Mouse (Mus musculus) lung, embryonic 14.5 days (tissue): Measurements from ENCODE around the gene Timp2. TPM values are rescaled to one million over a fixed set of nuclear protein-coding genes. Genes with fewer than 3 reads are reported as not detected.
A peak's percentile ranks its signal among the peaks of the same experiment; 100 is the strongest.

Source experiments
- ATAC-seq: fragments of 200-750 bp; cut with Nextera tagmentation; 2 replicates; pipeline ENCODE4 v1.8.0; 2017; ENCODE audit warnings: mild to moderate bottlenecking, moderate TSS enrichment, moderate library complexity; ENCODE audit not compliant: insufficient read depth
- DNase-seq: peaks from one replicate; pipeline ENCODE4 v3.0.0-alpha.2; 2015
- H3K27ac ChIP-seq: fragments of 300-500 bp; sonication (generic); 2 replicates; pipeline ENCODE4 v1.5.1; 2014; ENCODE audit warnings: low read depth, mild to moderate bottlenecking, moderate library complexity
- H3K27me3 ChIP-seq: fragments of 300-500 bp; sonication (generic); 2 replicates; pipeline ENCODE4 v1.6.1; 2014; ENCODE audit warnings: low read length, control low read depth; ENCODE audit not compliant: insufficient read depth
- H3K36me3 ChIP-seq: fragments of 300-500 bp; sonication (generic); 2 replicates; pipeline ENCODE4 v1.6.1; 2014; ENCODE audit warnings: control low read depth; ENCODE audit not compliant: insufficient read depth
- H3K4me1 ChIP-seq: fragments of 300-500 bp; sonication (generic); 2 replicates; pipeline ENCODE4 v1.6.1; 2014; ENCODE audit warnings: antibody characterized with exemption, control low read depth; ENCODE audit not compliant: insufficient read depth
- H3K4me2 ChIP-seq: fragments of 300-500 bp; sonication (generic); 2 replicates; pipeline ENCODE4 v1.6.1; 2014; ENCODE audit warnings: mild to moderate bottlenecking
- H3K4me3 ChIP-seq: fragments of 300-500 bp; sonication (generic); 2 replicates; pipeline ENCODE4 v1.5.1; 2014; ENCODE audit warnings: low read depth, low read length
- H3K9ac ChIP-seq: fragments of 300-500 bp; sonication (generic); 2 replicates; pipeline ENCODE4 v1.6.1; 2014
- H3K9me3 ChIP-seq: fragments of 300-500 bp; sonication (generic); 2 replicates; pipeline ENCODE4 v1.6.1; 2016; ENCODE audit warnings: low read depth, low read length, control low read depth
- CTCF ChIP-seq: IDR thresholded peaks from 2 replicates; pipeline ENCODE4 v1.5.1; 2016; ENCODE audit warnings: antibody characterized with exemption, low read depth
- WGBS: fragments of 180-500 bp; shearing (Covaris S2); extraction: QIAGEN DNeasy Blood & Tissue Kit; methylation state at CpG from one replicate; pipeline ENCODE4 v1.1.7; 2014; 5-methylcytosine and 5-hydroxymethylcytosine counted together
- polyA plus RNA-seq: library from polyadenylated mRNA; unstranded; fragments of >200 nt; fragmentation: Nextera tagmentation; extraction: Ambion mirVana; gene quantifications from 2 replicates; pipeline ENCODE4 v1.2.1, GENCODE M21; 2014

The Timp2 gene
- polyA plus RNA-seq, 1 experiment from 2014 or later: 90.4 TPM

DNA sequence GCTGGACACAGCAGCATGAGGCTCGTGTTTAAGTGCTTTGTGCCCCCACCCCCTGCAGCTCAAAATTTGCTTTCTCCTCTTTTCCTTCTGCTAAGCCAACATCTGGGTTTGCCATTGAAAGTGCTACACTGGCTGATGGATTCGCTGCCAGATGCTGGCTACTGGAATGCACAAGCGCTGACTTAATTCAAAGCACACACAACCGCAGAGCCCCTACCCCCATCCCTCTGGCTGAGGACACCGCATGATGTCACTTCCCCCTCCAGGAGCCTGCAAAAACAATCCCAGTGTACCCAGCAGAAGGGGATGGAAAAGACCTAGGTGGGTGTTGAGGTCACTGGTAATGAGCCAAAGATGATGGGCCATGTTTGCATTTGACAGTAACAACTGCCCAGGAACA is 31.0 kb downstream of the Timp2 start:
- no peak overlapping the region for H3K4me3 ChIP-seq
- peak; percentile 42 for DNase-seq
- 53% methylated on average over 5 of the region's 5 CpGs for WGBS
- H3K9me3 ChIP-seq: no peaks in the 10 kb centered on the region
- no peak for ATAC-seq
- TF ChIP-seq CTCF: no peak
- H3K27me3 ChIP-seq: no peaks in the 10 kb centered on the region
- no peak overlapping the region for H3K27ac ChIP-seq
- peaks cover 13% of the 10 kb centered on the region; the same call in 1 of the 2 replicates for H3K36me3 ChIP-seq
- no peak overlapping the region for H3K9ac ChIP-seq
- H3K4me2 ChIP-seq: no peak overlapping the region
- H3K4me1 ChIP-seq: 0 out of 2 replicates have a peak, but pooled peaks cover 2% of the 10 kb centered on the region

DNA sequence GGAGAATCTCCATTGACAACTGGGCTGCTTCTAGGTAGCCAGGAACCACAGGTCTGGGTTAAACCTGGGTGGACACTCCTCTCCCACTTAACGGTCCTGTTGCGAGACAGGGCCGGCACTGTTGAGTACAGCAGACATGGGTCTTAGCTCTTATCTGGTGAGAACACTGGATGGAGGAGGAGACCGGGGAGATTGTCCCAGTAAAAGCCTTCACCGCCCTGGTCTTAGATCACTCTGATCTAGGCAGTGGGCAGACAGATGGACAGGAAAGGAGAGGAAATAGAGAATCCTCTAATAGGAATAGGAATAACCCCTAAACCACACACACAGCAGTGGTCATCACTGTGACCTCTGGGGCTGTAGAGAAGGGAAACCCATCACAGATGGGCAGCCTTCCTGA is 31.6 kb downstream of the Timp2 start:
- Histone ChIP-seq H3K27ac (no peak overlapping the region), H3K4me1 (0 out of 2 replicates have a peak, but pooled peaks cover 2% of the 10 kb centered on the region), H3K4me3 (no peak overlapping the region), H3K9ac (no peak overlapping the region), H3K27me3 (no peaks in the 10 kb centered on the region), H3K4me2 (no peak overlapping the region), H3K36me3 (peaks cover 19% of the 10 kb centered on the region; the same call in 1 of the 2 replicates), H3K9me3 (no peaks in the 10 kb centered on the region)
- no peak for TF ChIP-seq CTCF
- ATAC-seq (no peak), DNase-seq (no peak)
- WGBS: 76% methylated on average over 5 of the region's 5 CpGs

DNA sequence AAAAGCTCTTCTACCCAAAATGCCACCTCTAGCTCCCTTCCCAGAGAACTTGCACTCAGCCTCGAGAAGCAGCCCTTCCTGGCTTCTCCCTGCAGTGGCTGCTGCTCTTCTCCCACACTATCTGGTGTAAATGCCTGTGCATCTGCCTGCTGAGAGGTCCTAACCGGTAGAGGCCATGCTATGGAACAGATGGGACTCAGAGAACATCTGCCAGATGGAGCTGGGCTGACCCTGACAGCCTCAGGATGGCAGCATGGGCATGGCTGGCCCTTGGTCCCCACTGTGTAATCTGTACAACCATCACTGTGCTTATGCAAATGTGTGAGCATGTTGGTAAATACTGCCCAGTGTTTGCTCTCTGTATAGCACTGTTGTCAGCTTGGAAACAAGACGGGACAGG is 32.9 kb downstream of the Timp2 start:
- 56% methylated on average over 3 of the region's 3 CpGs for WGBS
- no peak for DNase-seq
- no peaks in the 10 kb centered on the region for H3K27me3 ChIP-seq
- 0 out of 2 replicates have a peak, but pooled peaks cover 2% of the 10 kb centered on the region for H3K4me1 ChIP-seq
- H3K9me3 ChIP-seq: no peaks in the 10 kb centered on the region
- H3K36me3 ChIP-seq: peaks cover 25% of the 10 kb centered on the region; the same call in 1 of the 2 replicates
- no peak overlapping the region for H3K9ac ChIP-seq
- no peak overlapping the region for H3K27ac ChIP-seq
- H3K4me3 ChIP-seq: no peak overlapping the region
- TF ChIP-seq CTCF: no peak
- ATAC-seq: no peak
- H3K4me2 ChIP-seq: no peak overlapping the region

DNA sequence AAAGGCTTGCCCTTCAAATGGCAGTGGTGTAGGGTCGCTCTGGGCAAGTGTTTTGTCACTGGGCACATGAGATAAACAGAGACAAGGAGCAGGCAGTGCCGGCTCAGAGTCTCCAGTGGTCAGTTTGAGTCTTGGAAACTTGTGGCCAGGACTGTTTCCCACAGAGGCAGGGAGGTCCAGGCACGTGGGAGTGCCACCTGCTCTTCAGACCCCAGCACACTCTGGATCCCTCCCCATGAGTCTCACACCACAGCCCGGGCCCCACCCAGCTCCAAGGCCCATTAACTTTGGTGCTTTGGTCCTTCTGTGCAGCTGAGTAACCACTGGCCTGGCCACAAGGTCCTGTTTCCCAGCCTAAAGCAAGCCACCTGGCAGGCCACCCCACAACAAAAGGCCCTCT is 33.6 kb downstream of the Timp2 start:
- Histone ChIP-seq H3K36me3 (peaks cover 28% of the 10 kb centered on the region; the same call in 1 of the 2 replicates), H3K27ac (no peak overlapping the region), H3K4me3 (no peak overlapping the region), H3K4me1 (no peaks in the 10 kb centered on the region), H3K9ac (no peak overlapping the region), H3K9me3 (no peaks in the 10 kb centered on the region), H3K4me2 (no peak overlapping the region), H3K27me3 (no peaks in the 10 kb centered on the region)
- DNase-seq (no peak), ATAC-seq (no peak)
- WGBS: 64% methylated on average over 4 of the region's 4 CpGs
- no peak for TF ChIP-seq CTCF

DNA sequence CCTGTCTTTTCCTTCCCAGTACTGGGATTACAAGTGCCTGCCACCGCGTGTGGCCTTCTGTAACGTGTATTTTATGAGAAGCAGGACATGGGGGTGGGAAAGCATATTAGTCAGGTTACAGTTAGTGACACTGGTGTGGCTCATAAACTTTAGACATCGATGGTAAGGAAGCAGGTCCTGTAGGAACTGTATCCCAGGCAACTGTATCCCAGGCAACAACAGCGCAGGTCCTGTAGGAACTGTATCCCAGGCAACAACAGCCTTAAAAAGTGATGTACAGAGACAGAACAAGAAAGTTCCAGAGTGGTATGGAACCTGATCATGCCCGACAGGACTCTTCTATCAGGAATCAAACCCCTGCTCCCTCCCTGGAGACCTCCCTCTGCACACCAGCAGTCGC is 34.0 kb downstream of the Timp2 start:
- Histone ChIP-seq H3K9ac (no peak overlapping the region), H3K4me1 (no peaks in the 10 kb centered on the region), H3K9me3 (no peaks in the 10 kb centered on the region), H3K27me3 (no peaks in the 10 kb centered on the region), H3K4me3 (no peak overlapping the region), H3K4me2 (no peak overlapping the region), H3K27ac (no peak overlapping the region), H3K36me3 (peaks cover 32% of the 10 kb centered on the region; the same call in 1 of the 2 replicates)
- 81% methylated on average over 7 of the region's 7 CpGs for WGBS
- no peak for ATAC-seq
- TF ChIP-seq CTCF: no peak
- no peak for DNase-seq

DNA sequence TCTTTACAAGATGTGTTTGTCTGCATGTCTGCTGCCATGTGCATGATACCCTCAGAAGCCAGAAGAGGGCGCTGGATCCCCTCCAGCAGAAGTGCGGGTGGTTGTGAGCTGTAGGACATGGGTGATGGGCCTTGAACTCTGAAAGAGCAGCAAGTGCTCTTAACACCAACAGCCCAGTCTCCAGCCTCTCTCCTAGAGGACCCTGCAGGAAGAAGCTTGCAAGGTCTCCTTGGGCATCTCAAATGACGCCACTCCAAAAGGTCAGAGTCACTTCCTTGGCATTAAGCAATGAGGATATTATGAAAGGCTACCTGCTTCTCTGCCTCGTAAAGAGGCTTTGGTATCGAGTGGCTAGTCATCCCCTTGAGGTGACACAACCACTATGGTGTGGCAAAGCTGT is 36.9 kb downstream of the Timp2 start:
- Histone ChIP-seq H3K9ac (no peak overlapping the region), H3K9me3 (no peaks in the 10 kb centered on the region), H3K4me2 (no peak overlapping the region), H3K36me3 (peaks cover 39% of the 10 kb centered on the region; the same call in 1 of the 2 replicates), H3K4me3 (no peak overlapping the region), H3K4me1 (no peaks in the 10 kb centered on the region), H3K27ac (no peak overlapping the region), H3K27me3 (no peaks in the 10 kb centered on the region)
- WGBS: 57% methylated on average over 5 of the region's 5 CpGs
- no peak for ATAC-seq
- peak; percentile 57 for DNase-seq
- TF ChIP-seq CTCF: peak; percentile 73

DNA sequence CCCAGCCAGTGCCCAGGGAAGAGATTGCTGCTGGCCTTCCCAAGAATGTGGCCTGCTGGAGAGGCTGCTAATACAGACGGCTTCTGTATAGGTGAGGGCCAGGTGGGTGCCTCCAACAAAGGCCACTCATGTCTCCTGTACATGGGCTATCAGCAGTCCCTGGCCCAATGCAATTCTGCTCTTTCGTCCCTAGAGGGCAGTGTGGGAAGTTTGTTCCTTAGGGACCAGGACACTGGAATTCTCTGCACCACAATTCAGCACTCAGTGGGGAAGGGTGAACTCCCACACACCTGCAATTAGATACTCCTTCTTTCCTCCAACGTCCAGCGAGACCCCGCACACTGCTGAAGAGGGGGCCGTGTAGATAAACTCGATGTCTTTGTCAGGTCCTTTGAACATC is 38.4 kb downstream of the Timp2 start:
- ATAC-seq (no peak), DNase-seq (peak; percentile 89)
- Histone ChIP-seq H3K9ac (no peak overlapping the region), H3K4me1 (no peaks in the 10 kb centered on the region), H3K4me2 (no peak overlapping the region), H3K4me3 (no peak overlapping the region), H3K9me3 (no peaks in the 10 kb centered on the region), H3K27me3 (no peaks in the 10 kb centered on the region), H3K36me3 (peaks cover 40% of the 10 kb centered on the region; the same call in 1 of the 2 replicates), H3K27ac (no peak overlapping the region)
- TF ChIP-seq CTCF: peak; percentile 92
- WGBS: 20% methylated on average over 7 of the region's 7 CpGs

DNA sequence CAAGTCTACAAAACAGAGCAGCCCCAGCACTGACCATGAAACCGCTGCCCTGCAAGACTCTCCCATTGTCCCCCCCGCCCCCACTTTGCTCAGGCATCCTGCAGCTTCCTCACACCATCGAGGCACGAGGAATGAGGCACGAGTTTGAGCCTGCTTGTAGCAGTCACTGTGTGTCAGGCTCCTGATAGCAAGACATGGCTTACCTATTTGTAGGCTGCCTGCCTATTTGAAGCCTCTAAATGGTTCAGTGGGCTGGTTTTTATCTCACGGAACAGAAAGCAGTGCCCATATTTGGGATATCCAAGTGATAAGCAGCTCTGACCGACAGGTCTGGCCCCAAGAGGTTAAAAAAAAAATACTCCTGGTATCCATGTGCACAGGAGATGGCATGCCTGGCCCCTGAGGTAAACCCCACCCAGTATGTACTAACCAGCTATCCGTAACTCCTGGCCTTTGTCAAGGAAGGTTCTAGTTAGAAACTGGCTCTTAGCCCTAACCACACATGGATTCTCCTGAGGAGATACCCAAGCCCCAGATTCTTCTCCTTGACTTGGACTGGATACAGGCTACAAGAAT is 39.2 kb downstream of the Timp2 start:
- ATAC-seq (no peak), DNase-seq (no peak)
- H3K27me3 ChIP-seq: no peaks in the 10 kb centered on the region
- H3K36me3 ChIP-seq: peaks cover 47% of the 10 kb centered on the region; the same call in 1 of the 2 replicates
- no peak overlapping the region for H3K4me2 ChIP-seq
- H3K27ac ChIP-seq: no peak overlapping the region
- no peaks in the 10 kb centered on the region for H3K4me1 ChIP-seq
- WGBS: 79% methylated on average over 8 of the region's 8 CpGs
- H3K4me3 ChIP-seq: no peak overlapping the region
- TF ChIP-seq CTCF: no peak
- no peak overlapping the region for H3K9ac ChIP-seq
- H3K9me3 ChIP-seq: no peaks in the 10 kb centered on the region
